Mouse (Mus musculus) skeletal muscle tissue, adult 2 months (tissue): ENCODE data around the gene Fam193b.
"Not testable (repeated sequence)": the region's sequence is repeated elsewhere in the genome, so short reads cannot be mapped to it uniquely, and the experiment has no call there.

ENCODE experiments used
- DNase-seq: peaks from one replicate; pipeline ENCODE4 v3.0.0-alpha.2; 2012; ENCODE audit warnings: low read depth, low spot score

The Fam193b gene

DNA sequence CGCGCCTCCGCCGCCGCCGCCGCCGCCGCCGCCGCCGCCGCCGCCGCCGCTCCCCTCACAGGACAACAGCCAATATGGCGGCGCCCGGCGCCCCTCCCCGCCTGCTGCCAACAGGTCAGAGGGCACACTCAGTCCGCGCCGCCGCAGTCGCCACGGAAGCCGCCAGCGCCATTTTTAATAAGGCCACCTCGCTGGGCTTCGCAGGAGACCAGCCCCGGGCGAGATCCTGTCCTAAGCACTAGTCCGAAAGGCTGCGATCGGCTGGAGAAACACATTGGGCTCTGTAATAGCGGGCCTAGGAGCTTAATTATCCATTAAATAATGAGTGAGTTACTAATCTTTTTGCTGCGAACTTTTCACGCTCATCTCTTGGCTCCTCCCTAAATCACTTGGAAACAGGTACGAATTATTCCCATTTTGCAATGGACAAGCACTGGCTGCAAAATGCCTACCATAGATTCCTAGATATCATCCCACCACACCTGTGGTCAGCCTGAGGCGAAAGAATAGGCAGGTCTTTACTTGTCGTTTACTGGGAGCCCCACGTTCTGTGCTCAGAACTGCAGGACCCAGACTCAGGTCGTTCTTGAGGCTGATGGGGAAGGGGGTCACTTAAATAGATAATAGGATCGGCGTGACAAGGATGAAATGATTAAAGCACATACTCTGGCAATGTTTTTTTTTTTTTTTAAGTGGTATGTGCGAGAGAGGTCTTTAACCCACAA, at the start of gene Fam193b:
Gene Fam193b (minus strand): TSS at position 94 of the 725 bp plus-strand sequence.
- peak; percentile 81 for DNase-seq

DNA sequence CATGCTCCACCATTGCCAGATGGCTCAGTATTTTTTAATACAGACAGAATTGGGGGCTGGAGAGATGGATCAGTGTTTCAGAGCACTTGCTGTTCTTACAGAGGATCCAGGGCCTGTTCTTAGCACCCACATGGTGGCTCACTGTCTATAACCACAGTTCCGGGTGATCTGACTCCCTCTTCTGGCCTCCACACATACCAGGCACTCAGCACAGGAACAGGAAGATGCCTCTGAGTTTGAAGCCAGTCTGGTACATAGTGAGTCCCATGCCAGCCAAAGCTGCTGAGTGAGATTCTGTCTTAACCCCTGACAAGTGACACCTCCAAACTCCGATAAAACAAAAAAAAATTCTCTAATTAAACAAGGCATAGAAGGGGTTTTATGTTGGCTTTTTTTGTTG, 49.4 kb upstream of the Fam193b start:
- DNase-seq, result no peak

DNA sequence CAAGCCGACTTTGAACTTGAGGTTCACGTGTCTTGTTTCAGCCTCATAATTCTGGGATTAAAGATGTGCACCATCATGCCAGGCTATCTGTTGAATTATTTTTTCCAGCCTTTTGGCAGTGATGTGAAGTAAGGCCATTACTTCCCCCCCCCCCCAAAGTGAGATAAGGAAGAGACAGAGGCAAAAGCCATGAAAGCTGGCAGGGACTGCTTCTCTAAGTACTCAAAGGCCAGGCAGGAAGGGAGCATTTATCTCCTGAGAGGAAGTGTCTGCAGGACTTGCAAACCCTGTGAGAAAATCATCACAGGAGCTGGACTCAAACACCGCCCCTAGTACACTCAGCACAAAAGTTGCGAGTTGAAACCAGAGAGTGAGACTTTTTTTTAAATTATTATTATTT, 48.4 kb upstream of the Fam193b start:
- no peak for DNase-seq

DNA sequence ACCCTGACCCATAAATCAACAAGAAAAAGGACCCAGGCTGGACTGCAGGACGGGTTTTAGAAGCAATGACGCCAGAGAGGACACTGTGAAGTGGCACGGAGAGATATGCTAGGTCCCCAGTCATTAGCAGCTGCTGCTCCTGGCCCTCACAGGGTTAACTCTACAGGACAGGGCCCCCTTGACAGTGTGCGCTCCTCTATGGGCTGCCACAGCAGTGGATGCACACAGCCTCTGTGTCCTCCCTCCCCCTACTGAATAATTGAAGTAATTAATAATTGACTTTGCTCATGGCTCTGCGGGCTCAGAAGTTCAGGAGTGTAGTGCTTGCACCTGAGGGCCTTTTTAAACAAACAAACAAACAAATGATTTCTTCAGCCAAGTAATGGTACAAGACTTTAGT, 42.6 kb upstream of the Fam193b start:
- no peak for DNase-seq

DNA sequence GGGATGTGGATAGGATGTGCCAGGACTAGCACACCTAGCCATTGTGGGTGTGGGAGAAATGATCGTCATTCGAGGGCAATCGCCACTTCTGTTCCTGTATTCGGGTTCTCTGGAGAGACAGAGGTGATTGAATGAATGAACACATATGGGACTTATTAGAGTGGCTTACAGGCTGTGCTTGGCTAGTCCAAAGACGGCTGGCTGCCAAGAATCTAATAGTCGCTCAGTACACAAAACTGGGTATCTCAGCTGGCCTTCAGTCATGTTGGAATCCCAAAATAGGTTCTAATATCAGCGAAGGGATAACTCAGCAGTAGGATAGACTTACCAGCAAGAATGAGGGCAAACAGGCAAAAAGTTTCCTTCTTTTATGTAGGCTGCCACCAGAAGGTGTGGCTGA, 41.1 kb upstream of the Fam193b start:
- no peak for DNase-seq

DNA sequence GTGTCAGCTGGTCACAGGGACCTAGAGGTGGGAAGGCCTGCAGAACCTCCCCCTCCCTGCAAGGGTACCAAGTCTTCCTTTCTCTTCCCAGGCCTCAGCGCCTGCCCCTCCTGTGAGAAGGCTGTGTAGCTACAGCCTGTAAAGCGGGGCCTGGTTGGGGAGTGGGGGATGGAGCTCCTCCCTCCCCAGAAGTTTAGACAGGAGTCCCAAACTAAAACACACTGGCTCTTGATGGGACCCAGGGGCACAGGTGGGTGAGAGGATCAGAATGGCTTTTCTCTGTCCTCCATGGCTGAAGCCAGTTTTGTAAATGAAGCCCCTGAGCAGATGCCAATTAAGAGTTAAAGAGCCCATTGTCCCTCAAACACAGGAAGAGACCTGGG, 36.7 kb upstream of the Fam193b start:
- DNase-seq, result no peak

DNA sequence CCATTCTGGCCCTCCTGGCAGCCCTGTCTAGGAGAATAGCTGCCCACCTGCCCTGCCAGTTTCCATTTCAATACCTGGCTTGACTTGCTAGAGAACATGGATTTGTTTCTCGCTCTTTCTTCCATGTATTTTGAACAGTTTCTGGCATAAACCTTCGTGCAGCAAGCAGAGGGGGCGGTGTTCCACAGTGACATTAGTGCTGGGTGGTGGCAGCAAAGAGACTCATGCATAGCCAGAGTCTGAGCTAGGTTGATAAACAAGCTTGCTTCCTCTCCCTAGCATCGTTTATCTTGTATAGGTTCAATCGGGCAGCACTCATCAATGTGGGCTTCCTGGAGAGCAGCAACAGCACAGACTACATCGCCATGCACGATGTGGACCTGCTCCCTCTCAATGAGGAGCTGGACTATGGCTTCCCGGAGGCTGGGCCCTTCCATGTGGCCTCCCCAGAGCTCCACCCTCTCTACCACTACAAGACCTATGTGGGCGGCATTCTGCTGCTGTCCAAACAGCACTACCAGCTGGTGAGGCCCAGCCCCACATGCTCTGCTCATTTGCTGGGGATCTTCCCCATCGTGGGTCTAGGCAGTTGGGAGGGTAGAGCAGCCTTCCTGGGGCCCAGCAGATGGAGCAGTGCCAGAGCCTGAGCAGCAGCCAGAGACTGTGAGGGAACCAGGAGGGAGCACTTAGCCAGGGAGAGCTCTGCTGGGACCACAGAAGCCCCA, 36.1 kb upstream of the Fam193b start:
- DNase-seq, result no peak

DNA sequence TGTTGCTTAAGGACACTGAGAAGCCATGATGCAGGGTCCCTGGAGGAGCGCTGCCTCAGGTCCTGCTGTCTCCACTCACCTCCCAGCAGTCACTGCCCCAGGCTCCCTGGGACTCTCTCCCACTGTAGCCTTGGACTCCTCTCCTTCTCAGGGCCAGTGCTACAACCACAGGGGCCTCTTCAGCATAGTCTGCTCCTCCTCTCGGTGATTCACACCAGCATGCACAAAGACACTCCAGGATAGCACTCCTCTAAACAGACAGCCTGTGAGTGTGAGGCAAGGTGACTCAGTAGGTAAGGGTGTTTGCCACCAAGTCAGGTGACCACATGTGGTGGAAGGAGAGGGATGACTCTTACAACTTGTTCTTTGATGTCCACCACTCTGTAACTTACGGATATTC, 33.7 kb upstream of the Fam193b start:
- DNase-seq, result no peak

DNA sequence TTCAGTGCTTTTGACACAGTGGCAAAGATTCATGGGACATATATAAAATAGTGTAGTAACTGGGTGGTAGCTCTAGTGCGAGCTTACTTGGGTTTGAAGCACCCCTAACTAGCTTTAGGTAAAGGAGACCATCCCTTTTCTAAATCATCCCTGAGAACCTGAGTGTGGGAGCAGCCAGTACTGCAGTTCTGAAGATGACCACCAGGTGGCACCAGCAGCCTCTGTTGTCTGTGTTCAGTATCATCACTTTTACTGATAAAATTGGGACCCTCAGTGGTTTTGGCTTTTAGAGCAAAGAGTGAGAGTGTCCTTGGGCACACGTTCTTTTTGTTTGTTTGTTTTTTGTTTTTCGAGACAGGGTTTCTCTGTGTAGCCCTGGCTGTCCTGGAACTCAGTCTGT, 30.7 kb upstream of the Fam193b start:
- DNase-seq, result peak; percentile 42

DNA sequence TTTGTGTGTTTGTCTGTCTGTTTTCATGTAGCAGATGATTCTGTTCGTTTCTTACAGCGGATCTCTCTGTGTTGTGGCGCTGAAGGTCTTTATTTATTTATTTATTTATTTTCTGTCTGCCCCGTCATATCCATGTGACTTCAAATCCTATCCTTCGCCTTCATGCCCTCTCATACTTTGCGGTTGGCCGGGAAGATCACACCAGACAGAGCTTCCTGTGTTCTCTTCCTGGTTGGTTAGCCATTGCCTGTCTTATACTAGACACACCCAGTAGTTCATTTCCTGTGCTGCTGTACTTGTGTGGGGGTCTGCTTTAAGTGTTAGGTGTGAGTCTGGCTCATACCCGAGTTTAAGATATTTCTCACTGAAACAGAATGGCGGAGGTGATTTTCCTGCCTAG, 29.7 kb upstream of the Fam193b start:
- no peak for DNase-seq

DNA sequence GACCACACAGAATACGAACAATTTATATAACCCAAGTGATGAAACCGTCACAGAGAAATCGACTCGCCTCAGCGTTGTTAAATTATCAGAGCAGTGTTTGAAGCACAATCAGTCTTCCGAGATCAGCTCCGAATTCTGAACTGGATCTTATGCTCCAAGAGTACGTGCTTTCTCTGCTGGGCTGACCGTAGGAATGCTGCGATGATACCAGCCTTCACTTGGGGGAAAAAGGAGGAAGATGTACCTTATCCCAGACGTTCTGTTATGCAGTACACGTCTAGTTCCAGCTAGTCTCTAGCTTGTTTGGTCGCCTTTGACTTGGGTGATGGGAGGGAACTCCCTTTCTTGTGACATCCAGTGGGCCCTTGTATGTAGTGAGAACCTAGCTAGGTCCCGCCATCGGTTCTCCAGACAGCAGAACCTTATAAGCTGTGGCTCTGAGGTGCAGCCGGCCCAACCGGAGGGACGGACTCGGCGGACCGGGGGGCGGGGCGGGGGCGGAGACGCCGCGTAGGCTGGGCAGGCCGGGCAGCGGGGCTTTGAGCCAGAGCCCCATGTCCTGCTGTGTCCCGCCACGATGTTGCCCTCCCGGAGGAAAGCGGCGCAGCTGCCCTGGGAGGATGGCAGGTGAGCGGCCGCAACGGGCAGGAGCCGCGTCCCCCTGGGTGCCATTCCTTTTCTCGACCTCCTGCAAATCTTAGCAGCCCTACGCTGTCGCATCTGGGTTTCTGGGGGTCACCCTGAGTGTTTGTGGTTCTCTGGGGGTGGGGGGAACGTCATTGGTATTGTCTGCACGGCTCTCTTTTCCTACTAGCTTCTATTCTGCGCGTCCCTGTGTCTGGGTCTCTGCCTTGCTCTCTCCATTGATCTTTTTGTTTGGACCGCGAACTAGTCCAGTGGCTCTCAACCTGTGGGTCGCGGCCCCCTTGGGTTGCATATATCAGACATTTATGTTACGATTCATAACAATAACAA, 28.9 kb upstream of the Fam193b start, which contains the start of gene B4galt7:
Gene B4galt7 (plus strand): TSS at position 331 of the 975 bp plus-strand sequence.
- peak; percentile 69 for DNase-seq

DNA sequence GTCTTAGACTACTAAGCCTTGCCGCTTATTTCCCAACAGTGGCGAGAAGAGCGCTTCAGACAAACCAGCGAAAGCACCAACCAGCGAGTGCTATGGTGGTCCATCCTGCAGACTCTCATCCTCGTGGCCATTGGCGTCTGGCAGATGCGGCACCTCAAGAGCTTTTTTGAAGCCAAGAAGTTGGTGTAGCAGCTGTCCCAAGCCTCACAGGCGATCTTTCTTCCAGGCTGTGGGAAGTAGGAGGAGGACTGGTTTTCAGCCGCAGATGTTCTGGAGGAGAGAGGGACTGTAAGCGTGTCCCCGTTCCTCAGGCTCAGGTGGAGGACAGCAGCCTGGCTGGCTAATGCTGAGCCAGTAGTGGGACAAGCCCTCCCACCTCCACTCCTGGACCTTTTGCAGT, 25.9 kb upstream of the Fam193b start:
- DNase-seq, result no peak

DNA sequence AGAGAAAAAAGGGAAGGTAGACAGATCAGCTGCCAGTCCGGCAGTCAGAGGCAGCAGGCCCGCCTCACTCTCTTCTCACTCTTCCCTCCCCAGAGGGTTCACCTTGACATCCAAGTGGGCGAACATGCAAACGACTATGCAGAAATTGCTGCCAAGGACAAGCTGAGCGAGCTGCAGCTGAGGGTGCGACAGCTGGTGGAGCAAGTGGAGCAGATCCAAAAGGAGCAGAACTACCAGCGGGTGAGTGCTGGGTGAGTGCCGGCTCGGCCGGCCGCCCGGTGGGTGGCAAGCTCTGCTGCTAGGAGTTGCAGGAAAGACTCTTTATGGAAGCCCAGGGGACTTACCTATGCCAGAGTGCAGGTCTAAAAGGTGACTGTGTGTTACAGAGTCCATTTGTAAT, 24.5 kb upstream of the Fam193b start:
- peak; percentile 75 for DNase-seq

DNA sequence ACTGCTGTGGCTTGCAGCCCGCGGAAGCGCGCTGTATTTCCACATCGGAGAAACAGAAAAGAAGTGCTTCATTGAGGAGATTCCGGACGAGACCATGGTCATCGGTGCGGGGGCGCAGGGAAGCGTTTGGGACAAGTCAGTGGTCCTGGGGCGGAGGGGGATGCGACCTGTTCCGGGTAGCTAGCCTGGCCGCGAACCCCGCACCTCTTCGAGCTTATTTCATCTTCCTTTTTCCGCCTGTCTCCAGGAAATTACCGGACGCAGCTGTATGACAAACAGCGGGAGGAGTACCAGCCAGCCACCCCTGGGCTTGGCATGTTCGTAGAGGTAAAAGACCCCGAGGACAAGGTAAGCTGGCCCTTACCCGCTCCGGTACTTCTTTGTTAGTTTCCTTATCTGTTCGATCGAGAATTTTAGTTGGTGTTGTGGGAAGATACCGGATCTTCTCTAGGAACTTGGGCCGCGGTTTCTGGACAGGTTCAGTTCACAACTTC, 22.4 kb upstream of the Fam193b start:
- DNase-seq, result no peak

DNA sequence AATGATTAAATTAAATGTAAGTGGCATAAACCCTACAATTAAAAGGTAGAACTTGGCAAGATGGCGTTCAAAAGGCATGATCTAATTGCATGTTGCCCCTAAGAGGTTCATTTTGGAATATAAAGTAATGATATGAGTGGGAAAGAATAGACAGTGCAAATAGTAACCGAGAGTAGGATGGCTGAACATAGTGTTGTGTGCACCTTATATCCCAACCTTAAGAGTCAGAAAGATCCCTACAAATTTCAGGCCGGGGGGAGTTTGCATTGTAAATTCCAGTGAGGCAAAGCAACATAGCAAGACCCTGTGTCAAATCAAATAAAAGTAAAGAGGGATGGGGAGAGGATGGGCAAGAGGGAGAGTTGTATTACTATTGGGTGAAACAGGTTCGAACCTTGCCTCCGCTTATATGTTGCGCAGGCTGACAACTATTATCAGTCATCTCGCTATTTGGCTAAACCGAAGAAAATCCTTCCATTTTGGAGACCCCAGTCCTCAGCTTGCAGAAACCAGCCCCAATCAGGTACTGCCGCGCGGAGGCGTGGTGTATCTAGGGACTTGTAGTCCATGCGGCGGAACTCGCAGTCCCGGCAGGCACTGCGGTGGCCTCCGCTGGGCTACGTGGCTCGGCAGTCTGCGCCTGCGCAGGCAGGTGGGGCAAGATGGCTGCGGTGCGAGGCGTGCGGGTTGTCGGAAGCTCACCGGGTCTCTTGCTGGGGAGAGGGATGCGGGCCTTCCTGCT, 21.8 kb upstream of the Fam193b start:
- DNase-seq, result peak; percentile 95

DNA sequence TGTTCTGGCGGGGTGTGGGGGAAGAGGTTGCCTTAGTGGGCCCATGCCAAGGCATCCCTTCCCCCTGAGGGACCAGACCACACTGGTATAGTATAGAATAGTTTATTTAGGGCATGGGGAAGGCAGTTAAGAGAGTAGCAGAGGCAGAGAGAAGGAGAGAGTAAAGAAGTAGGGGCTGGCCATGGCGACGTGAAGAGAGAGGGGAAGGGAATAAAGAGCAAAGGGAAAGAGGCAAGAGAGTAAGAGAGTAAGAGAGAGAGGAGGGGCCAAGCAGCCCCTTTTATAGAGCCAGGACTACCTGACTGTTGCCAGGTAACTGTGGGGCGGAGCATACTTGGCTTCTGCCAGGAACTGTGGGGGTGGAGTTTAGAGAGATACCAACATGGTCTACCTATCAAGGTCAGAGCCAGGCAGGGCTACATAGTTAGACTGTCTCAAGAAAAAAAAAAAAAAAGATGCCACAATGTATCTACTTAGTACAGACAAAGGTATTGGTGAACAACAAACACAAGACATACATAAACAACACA, 21.1 kb upstream of the Fam193b start:
- DNase-seq, result no peak

DNA sequence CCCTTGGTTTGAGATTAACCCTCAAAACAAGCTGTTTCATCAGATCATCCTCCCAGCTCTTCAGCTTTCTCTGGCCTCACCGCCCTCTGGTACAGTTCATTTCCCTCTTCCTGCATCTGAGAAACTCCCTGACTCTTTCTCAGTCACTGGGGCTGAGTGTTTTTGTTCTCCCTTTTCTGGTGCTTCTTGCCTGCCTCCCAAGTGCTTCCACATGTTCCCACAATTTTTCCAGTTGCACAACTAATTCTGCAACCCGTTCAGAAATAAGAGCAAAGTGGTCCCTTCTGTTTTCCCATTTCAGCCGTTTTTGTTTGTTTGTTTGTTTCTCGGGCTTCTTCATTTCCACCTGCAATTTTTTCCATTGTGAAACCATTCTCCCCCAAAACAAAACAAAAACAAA, 7.2 kb upstream of the Fam193b start:
- DNase-seq, result no peak

DNA sequence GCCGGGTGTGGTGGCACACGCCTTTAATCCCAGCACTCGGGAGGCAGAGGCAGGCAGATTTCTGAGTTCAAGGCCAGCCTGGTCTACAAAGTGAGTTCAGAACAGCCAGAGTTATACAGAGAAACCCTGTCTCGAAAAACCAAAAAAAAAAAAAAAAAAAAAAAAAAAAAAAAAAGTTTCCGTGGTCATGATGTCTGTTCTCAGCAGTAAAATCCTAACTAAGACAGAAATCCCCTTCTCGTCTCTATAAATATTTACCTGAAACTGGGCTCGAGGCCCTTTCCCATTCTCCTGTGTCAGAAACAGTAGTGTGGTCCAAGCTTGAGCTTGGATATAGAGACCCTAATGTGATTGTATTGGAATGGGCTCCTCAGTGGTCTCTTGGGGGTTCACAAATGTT, 6.0 kb upstream of the Fam193b start:
- not testable (repeated sequence) for DNase-seq

DNA sequence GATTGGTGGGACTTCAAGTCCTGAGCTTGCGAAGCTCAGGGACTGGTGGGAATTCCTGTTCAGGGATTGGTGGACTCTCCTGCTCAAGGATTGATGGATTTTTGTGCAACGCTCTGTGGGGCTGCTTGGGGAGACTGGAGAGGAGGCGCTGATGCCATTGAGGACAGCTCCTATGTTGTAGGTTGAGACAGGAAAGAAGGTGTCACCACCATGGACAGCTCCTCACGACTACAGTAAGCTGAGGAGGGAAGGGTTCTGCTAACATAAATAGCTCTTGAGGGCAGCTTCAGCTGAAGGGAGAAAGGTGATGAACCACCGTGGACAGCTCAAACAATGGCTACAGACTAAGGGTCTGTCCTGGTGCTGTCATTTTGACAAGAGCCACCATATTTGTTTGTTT, 5.0 kb upstream of the Fam193b start:
- no peak for DNase-seq

DNA sequence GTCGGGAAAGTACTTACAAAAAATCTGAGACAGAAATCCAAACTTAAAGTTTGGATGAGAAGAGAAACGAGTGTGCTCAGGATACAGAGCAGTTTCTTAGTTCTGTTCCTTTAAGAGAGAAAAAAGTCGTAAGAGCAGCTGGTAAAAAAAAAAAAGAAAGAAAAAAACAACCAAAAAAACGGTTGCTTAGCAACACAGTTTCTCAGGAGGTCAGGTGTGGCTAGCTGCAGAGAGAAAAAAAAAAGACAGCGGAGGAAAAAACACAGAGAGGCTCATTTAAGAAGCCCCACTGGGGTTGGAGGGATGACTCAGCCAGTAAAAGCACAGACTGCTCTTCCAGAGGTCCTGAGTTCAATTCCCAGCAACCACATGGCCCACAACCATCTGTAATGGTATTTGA, 3.4 kb upstream of the Fam193b start:
- no peak for DNase-seq

DNA sequence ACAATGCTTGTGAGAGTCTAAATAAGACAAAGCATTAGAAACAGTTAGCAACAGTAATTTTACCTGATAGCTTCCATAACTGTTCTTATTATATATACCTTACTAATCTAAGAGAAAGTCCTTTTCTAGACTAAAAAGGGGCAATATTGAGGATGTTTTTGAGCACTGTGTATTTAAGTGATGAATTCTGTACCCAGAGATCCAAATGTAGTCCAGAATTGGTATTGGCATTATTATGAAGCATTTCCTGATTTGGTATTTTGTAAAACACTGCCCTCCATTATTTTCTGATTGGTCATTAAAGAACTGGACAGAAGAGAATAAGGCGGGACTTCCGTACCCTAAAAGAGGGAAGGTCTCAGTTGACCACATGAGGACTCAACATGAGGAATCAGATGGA, 2.5 kb upstream of the Fam193b start, which contains the start of gene Tmed9:
Gene Tmed9 (plus strand): TSS at position 301 of the 400 bp plus-strand sequence.
- no peak for DNase-seq
